Mouse (Mus musculus): ENCODE results near the gene Ero1lb. TPM values are rescaled to one million over a fixed set of nuclear protein-coding genes. Genes with fewer than 3 reads are reported as not detected.
"Not testable (repeated sequence)": the region's sequence is repeated elsewhere in the genome, so short reads cannot be mapped to it uniquely, and the experiment has no call there.

Gene Ero1lb
- total RNA-seq, 2 experiments from 2014 or later: 15.1 to 17.1 TPM

GRCm38 (mm10) chr13:12650020-12650876 lies 84.6 kb downstream of the Ero1lb start:
- DNase-seq (ENCODE audit: low spot score in 2 of 2): peak; percentile 75 to 84
- intact Hi-C loops (cut with DNase I): not testable (repeated sequence)

- intact Hi-C loops (cut with DNase I): not testable (repeated sequence)
Measured at GRCm38 (mm10) chr13:12650877-12651176, 85.2 kb downstream of the Ero1lb start.

More at GRCm38 (mm10) chr13:12650877-12651176, 85.2 kb downstream of the Ero1lb start:
- DNase-seq (ENCODE audit: low spot score in 2 of 2): peak; percentile 56 to 64

Other genes with a start within 250 kb of the Ero1lb start
- 10 to 100 TPM in 1 of 2 experiments, 1 to 10 TPM in 1; 9.9 to 22.1 TPM for gene Actn2, start 225.1 kb upstream of the Ero1lb start, total RNA-seq (2021)
- gene Heatr1, start 170.8 kb upstream of the Ero1lb start, total RNA-seq (2021): 10 to 100 TPM; 24.9 to 28.9 TPM
- gene Lgals8, start 100.9 kb upstream of the Ero1lb start, total RNA-seq (2021): 10 to 100 TPM; 23.2 to 28.5 TPM
- under 1 TPM; 0.09 to 0.16 TPM for gene Edaradd, start 45.4 kb upstream of the Ero1lb start, total RNA-seq (2021)
- gene Prl2c3, start 234.2 kb downstream of the Ero1lb start, total RNA-seq (2021): not detected